Mouse (Mus musculus) cortical plate, adult 2 months (tissue): ENCODE data around the gene Natd1.

Experiments
- CTCF ChIP-seq: fragments of 200-500 bp; IDR thresholded peaks from 2 replicates; pipeline ENCODE4 v1.5.1; 2011; ENCODE audit warnings: mild to moderate bottlenecking, control low read depth, low read length; ENCODE audit not compliant: insufficient read depth; ENCODE audit errors: extremely low read depth
- POLR2A ChIP-seq: fragments of 200-500 bp; IDR thresholded peaks from 2 replicates; pipeline ENCODE4 v1.6.1; 2011; ENCODE audit warnings: mild to moderate bottlenecking, low read length, control low read depth; ENCODE audit not compliant: insufficient read depth; ENCODE audit errors: extremely low read depth

- TF ChIP-seq CTCF (no peak), POLR2A (no peak)
These were observed 24.7 kb downstream of the Natd1 start for GRCm38 (mm10) chr11:60889861-60890260.
